Mouse (Mus musculus) limb, embryonic 14.5 days (tissue): Measurements from ENCODE around the gene Svop. TPM values are rescaled to one million over a fixed set of nuclear protein-coding genes. Genes with fewer than 3 reads are reported as not detected.
A peak's percentile ranks its signal among the peaks of the same experiment; 100 is the strongest.

Experiments used
- ATAC-seq: fragments of 200-750 bp; cut with Nextera tagmentation; 2 replicates; pipeline ENCODE4 v1.8.0; 2017; ENCODE audit warnings: low read depth, moderate number of reproducible peaks, moderate TSS enrichment; ENCODE audit not compliant: low FRiP score
- DNase-seq: peaks from one replicate; pipeline ENCODE4 v3.0.0-alpha.2; 2015; ENCODE audit warnings: low spot score
- H3K27ac ChIP-seq: fragments of 300-500 bp; sonication (generic); replicated peaks from 2 replicates; pipeline ENCODE4 v1.5.1; 2014; ENCODE audit warnings: low read depth, mild to moderate bottlenecking, low read length, moderate library complexity, mixed read lengths
- H3K27me3 ChIP-seq: fragments of 300-500 bp; sonication (generic); 2 replicates; pipeline ENCODE4 v1.6.1; 2014; ENCODE audit warnings: low read length, mixed read lengths; ENCODE audit not compliant: control insufficient read depth, insufficient read depth
- H3K36me3 ChIP-seq: fragments of 300-500 bp; sonication (generic); 2 replicates; pipeline ENCODE4 v1.6.1; 2014; ENCODE audit warnings: mild to moderate bottlenecking, low read length, moderate library complexity, mixed read lengths; ENCODE audit not compliant: control insufficient read depth, insufficient read depth
- H3K4me1 ChIP-seq: fragments of 300-500 bp; sonication (generic); 2 replicates; pipeline ENCODE4 v1.6.1; 2014; ENCODE audit warnings: antibody characterized with exemption, low read length, mixed read lengths; ENCODE audit not compliant: control insufficient read depth, insufficient read depth
- H3K4me2 ChIP-seq: fragments of 300-500 bp; sonication (generic); replicated peaks from 2 replicates; pipeline ENCODE4 v1.6.1; 2014; ENCODE audit warnings: low read depth, mild to moderate bottlenecking, low read length, moderate library complexity; ENCODE audit not compliant: severe bottlenecking
- H3K4me3 ChIP-seq: fragments of 300-500 bp; sonication (generic); replicated peaks from 2 replicates; pipeline ENCODE4 v1.5.1; 2014; ENCODE audit warnings: low read length
- H3K9ac ChIP-seq: fragments of 300-500 bp; sonication (generic); 2 replicates; pipeline ENCODE4 v1.6.1; 2014; ENCODE audit warnings: mild to moderate bottlenecking, low read depth, low read length, moderate library complexity; ENCODE audit not compliant: severe bottlenecking
- H3K9me3 ChIP-seq: fragments of 300-500 bp; sonication (generic); 2 replicates; pipeline ENCODE4 v1.6.1; 2016; ENCODE audit warnings: low read length; ENCODE audit not compliant: control insufficient read depth
- POLR2A ChIP-seq: fragments of 200-500 bp; IDR thresholded peaks from 2 replicates; pipeline ENCODE4 v1.8.0; 2012; ENCODE audit warnings: inconsistent platforms, mild to moderate bottlenecking, moderate library complexity, borderline replicate concordance; ENCODE audit not compliant: insufficient read depth, insufficient read length; ENCODE audit errors: extremely low read depth
- WGBS: fragments of 180-500 bp; shearing (Covaris S2); extraction: QIAGEN DNeasy Blood & Tissue Kit; methylation state at CpG from one replicate; pipeline ENCODE4 v1.1.7; 2014; 5-methylcytosine and 5-hydroxymethylcytosine counted together
- polyA plus RNA-seq, 2 experiments: library from polyadenylated mRNA; depleted of rRNA in 1 of 2; stranded (reverse) in 1 of 2; unstranded in 1 of 2; fragments of >200 nt; fragmentation: Nextera tagmentation in 1 of 2; extraction: Ambion mirVana in 1 of 2; gene quantifications; 2 replicates each; pipeline versions ENCODE4 v1.2.1 to v1.2.3; 2012 to 2014

Gene Svop
- polyA plus RNA-seq, 2 experiments: 0.21 TPM; not detected in 1

GRCm38 (mm10) chr5:114135516-114135915 lies 44.1 kb upstream of the Svop start:
- Histone ChIP-seq H3K36me3 (peaks cover 25% of the 10 kb centered on the region), H3K4me3 (no peak overlapping the region), H3K27ac (no peak overlapping the region), H3K4me2 (no peak overlapping the region), H3K4me1 (peaks cover 26% of the 10 kb centered on the region), H3K9ac (no peak overlapping the region), H3K9me3 (no peaks in the 10 kb centered on the region), H3K27me3 (no peaks in the 10 kb centered on the region)
- no peak for DNase-seq
- ATAC-seq: no peak
- WGBS: 84% methylated on average over 10 of the region's 10 CpGs
- TF ChIP-seq POLR2A: no peak

- no peaks in the 10 kb centered on the region for H3K27me3 ChIP-seq
- H3K9me3 ChIP-seq: no peaks in the 10 kb centered on the region
- DNase-seq: peak; percentile 9
- H3K4me3 ChIP-seq: no peak overlapping the region
- no peak for ATAC-seq
- H3K4me2 ChIP-seq: no peak overlapping the region
- WGBS: 60% methylated on average over 6 of the region's 6 CpGs
- no peak for TF ChIP-seq POLR2A
- H3K9ac ChIP-seq: no peak overlapping the region
- H3K36me3 ChIP-seq: peaks cover 25% of the 10 kb centered on the region
- H3K27ac ChIP-seq: no peak overlapping the region
- peaks cover 20% of the 10 kb centered on the region for H3K4me1 ChIP-seq
Observed at GRCm38 (mm10) chr5:114134091-114134534, 42.7 kb upstream of the Svop start.

- no peak overlapping the region for H3K9ac ChIP-seq
- no peaks in the 10 kb centered on the region for H3K9me3 ChIP-seq
- no peak overlapping the region for H3K4me2 ChIP-seq
- TF ChIP-seq POLR2A: no peak
- ATAC-seq (no peak), DNase-seq (no peak)
- peaks cover 25% of the 10 kb centered on the region for H3K36me3 ChIP-seq
- H3K27ac ChIP-seq: no peak overlapping the region
- H3K4me1 ChIP-seq: peaks cover 8% of the 10 kb centered on the region
- no peaks in the 10 kb centered on the region for H3K27me3 ChIP-seq
- 89% methylated on average over 6 of the region's 6 CpGs for WGBS
- H3K4me3 ChIP-seq: no peak overlapping the region
Observed at GRCm38 (mm10) chr5:114132841-114133240, 41.5 kb upstream of the Svop start.

GRCm38 (mm10) chr5:114131521-114131840 lies 40.1 kb upstream of the Svop start:
- Histone ChIP-seq H3K36me3 (peaks cover 15% of the 10 kb centered on the region), H3K4me2 (peak overlapping the region; percentile 93), H3K27ac (peak overlapping the region; percentile 73), H3K4me3 (peak overlapping the region; percentile 68), H3K9ac (peak overlapping the region; percentile 61), H3K9me3 (no peaks in the 10 kb centered on the region), H3K4me1 (peaks cover 8% of the 10 kb centered on the region), H3K27me3 (no peaks in the 10 kb centered on the region)
- ATAC-seq: no peak
- 1% methylated on average over 13 of the region's 15 CpGs for WGBS
- DNase-seq: peak; percentile 65
- TF ChIP-seq POLR2A: no peak

GRCm38 (mm10) chr5:114130698-114131520 lies 39.5 kb upstream of the Svop start:
- Histone ChIP-seq H3K4me1 (peaks cover 8% of the 10 kb centered on the region), H3K4me3 (peak overlapping the region; percentile 68), H3K4me2 (peak overlapping the region; percentile 93), H3K27me3 (no peaks in the 10 kb centered on the region), H3K36me3 (peaks cover 12% of the 10 kb centered on the region), H3K9me3 (no peaks in the 10 kb centered on the region), H3K27ac (peak overlapping the region; percentile 73), H3K9ac (peak overlapping the region; percentile 61)
- ATAC-seq (peak; percentile 98), DNase-seq (peak; percentile 93)
- under 1% methylated on average over 73 of the region's 87 CpGs for WGBS
- TF ChIP-seq POLR2A: 0 out of 2 replicates have a peak, but pooled peaks have one; percentile 16
